Mouse (Mus musculus) hindlimb bud, embryonic 11.5 days (tissue): Measurements from ENCODE around the gene Cmc2.

Experiments
- DNase-seq: peaks from one replicate; pipeline ENCODE4 v3.0.0-alpha.2; 2012; ENCODE audit warnings: low read depth, low spot score; ENCODE audit errors: extremely low spot score

Cmc2 gene

GRCm38 (mm10) chr8:116921337-116922059, at the start of gene Cmc2, which contains the start of gene Cenpn:
Cmc2 (minus strand) TSS chr8:116921455.
Cenpn (plus strand) TSS chr8:116921730.
- peak; percentile 95 for DNase-seq

GRCm38 (mm10) chr8:116969531-116969930, 48.3 kb upstream of the Cmc2 start:
- no peak for DNase-seq

- no peak for DNase-seq
These were observed 33.2 kb upstream of the Cmc2 start for GRCm38 (mm10) chr8:116954415-116954814.

- no peak for DNase-seq
These were observed 31.2 kb upstream of the Cmc2 start for GRCm38 (mm10) chr8:116952428-116952827.

- DNase-seq: no peak
These were observed 30.5 kb upstream of the Cmc2 start for GRCm38 (mm10) chr8:116951778-116952177.

- no peak for DNase-seq
These were observed 30.1 kb upstream of the Cmc2 start for GRCm38 (mm10) chr8:116951369-116951768.

GRCm38 (mm10) chr8:116947589-116947988, 26.3 kb upstream of the Cmc2 start:
- DNase-seq: no peak

- DNase-seq: no peak
These were observed 25.6 kb upstream of the Cmc2 start for GRCm38 (mm10) chr8:116946851-116947250.

- DNase-seq: no peak
These were observed 25.1 kb upstream of the Cmc2 start for GRCm38 (mm10) chr8:116946268-116946838.

GRCm38 (mm10) chr8:116945169-116945910, 24.1 kb upstream of the Cmc2 start:
- DNase-seq: no peak

GRCm38 (mm10) chr8:116944385-116944696, 23.1 kb upstream of the Cmc2 start:
- DNase-seq: no peak

- DNase-seq: no peak
These were observed 22.5 kb upstream of the Cmc2 start for GRCm38 (mm10) chr8:116943555-116944384.

GRCm38 (mm10) chr8:116943161-116943554, 21.9 kb upstream of the Cmc2 start, which contains the start of gene Atmin:
Atmin (plus strand) TSS chr8:116943393.
- peak; percentile 49 for DNase-seq

GRCm38 (mm10) chr8:116942284-116943058, 21.2 kb upstream of the Cmc2 start:
- no peak for DNase-seq

- DNase-seq: no peak
These were observed 14.3 kb upstream of the Cmc2 start for GRCm38 (mm10) chr8:116935506-116935905.

- DNase-seq: no peak
These were observed 13.7 kb upstream of the Cmc2 start for GRCm38 (mm10) chr8:116934976-116935375.

- DNase-seq: no peak
These were observed 7.3 kb upstream of the Cmc2 start for GRCm38 (mm10) chr8:116928588-116928987.

- no peak for DNase-seq
These were observed 6.6 kb upstream of the Cmc2 start for GRCm38 (mm10) chr8:116927880-116928279.

GRCm38 (mm10) chr8:116923526-116923925, 2.3 kb upstream of the Cmc2 start:
- DNase-seq: no peak

- no peak for DNase-seq
These were observed 954 bp upstream of the Cmc2 start for GRCm38 (mm10) chr8:116922060-116922757.
